Mouse (Mus musculus) ovary, postnatal 10 days (tissue): ENCODE data around the gene Olig2.
"Not testable (repeated sequence)": the region's sequence is repeated elsewhere in the genome, so short reads cannot be mapped to it uniquely, and the experiment has no call there.

Experiments
- DNase-seq: peaks from one replicate; pipeline ENCODE4 v3.0.0; 2022; ENCODE audit warnings: low spot score

Gene Olig2

GRCm38 (mm10) chr16:91226883-91227759 lies 1.9 kb downstream of the Olig2 start:
- DNase-seq: no peak

- no peak for DNase-seq
These were observed 2.4 kb downstream of the Olig2 start for GRCm38 (mm10) chr16:91227760-91228043.

- DNase-seq: no peak
These were observed 3.2 kb downstream of the Olig2 start for GRCm38 (mm10) chr16:91228238-91229071.

DNA sequence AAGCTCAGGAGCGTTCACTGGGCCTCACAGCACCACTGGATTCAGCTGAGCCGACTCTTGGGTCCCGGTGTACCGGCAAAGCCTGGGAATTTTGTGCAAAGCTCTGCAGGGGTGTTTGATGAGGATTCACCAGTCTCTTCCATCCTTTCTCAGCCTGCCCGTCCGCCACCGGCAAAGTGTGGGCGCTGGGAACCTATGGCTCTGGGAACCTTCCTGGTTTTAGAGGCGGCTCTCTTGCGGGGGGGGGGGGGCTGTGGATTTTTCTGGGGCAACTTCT lies 3.8 kb downstream of the Olig2 start:
- DNase-seq: no peak

GRCm38 (mm10) chr16:91229643-91230042 lies 4.4 kb downstream of the Olig2 start:
- DNase-seq: no peak

DNA sequence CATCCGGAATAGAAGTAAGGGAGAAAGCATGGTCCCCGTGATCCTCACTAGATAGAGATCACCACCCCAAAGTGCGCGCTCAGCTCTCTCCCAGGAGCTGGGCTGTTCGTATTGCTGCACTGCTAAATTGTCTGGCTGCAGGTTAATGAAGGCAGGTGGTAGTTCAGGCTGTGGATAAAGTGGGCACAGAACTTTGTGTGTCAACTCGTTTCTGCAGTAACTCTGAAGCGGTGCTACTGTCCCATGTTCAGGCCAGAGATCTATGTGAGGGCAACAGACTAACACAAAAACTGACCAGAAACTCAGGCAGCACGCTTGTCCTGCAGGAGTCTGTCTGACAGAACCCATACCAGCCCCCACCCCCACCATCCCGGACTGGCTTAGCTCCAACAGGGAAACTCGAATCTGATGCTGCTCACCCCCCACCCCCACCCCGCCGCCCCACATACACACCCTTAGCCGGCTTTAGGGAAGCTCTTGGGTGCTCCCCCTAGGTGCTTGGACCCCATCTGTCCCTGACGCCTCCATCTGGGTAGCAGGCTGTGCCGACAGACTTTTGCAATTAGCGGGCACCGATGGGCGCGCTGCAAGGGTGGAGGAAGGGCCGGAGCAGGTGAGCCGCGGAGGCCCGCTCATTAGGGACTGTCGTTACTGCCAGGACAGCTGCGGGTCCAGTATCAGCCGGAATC lies 6.7 kb downstream of the Olig2 start:
- DNase-seq: no peak

- no peak for DNase-seq
These were observed 7.4 kb downstream of the Olig2 start for GRCm38 (mm10) chr16:91232470-91233240.

GRCm38 (mm10) chr16:91233241-91233944 lies 8.1 kb downstream of the Olig2 start:
- no peak for DNase-seq

DNA sequence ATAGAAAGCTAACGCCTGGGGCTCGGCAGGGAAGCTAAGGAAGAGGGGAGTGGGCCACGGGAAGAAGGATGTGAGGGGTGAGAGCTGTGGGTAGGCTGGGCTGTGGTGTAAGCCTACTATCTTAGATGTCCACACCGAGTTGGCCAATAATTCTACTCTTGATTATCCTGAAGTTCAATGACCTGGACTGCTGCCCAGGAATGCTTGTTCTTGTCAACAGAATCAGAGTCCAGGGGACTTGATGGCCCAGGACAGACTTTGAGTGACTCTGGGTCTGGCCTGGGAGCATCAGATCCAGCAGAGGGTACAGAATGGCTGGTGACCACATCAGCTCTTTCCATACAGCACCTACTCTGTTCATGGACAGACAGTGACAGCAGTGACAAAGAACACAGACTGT lies 13.8 kb downstream of the Olig2 start:
- no peak for DNase-seq

DNA sequence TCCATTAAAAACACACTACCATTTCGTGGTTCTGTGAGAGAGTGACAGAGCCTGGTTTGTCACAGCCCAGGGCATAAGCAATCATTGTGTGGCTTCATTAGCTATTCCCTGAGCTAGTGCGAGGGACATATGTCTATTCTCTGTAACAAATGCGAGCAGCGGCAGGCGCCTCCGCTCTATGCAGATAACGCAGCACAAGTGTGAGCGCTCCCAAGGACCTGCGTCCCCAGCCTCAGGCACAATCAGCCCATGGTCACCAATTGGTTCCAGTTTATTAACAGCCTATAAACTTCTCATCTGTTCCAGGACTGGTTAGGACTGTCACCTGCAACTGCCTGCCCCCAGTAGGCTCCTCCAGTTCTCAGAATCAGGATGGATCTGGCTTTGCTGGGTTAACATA lies 21.0 kb downstream of the Olig2 start:
- no peak for DNase-seq

GRCm38 (mm10) chr16:91255419-91256164 lies 30.3 kb downstream of the Olig2 start:
- DNase-seq: not testable (repeated sequence)

GRCm38 (mm10) chr16:91258956-91259355 lies 33.7 kb downstream of the Olig2 start:
- DNase-seq: no peak

- DNase-seq: no peak
These were observed 35.6 kb downstream of the Olig2 start for GRCm38 (mm10) chr16:91260861-91261260.

DNA sequence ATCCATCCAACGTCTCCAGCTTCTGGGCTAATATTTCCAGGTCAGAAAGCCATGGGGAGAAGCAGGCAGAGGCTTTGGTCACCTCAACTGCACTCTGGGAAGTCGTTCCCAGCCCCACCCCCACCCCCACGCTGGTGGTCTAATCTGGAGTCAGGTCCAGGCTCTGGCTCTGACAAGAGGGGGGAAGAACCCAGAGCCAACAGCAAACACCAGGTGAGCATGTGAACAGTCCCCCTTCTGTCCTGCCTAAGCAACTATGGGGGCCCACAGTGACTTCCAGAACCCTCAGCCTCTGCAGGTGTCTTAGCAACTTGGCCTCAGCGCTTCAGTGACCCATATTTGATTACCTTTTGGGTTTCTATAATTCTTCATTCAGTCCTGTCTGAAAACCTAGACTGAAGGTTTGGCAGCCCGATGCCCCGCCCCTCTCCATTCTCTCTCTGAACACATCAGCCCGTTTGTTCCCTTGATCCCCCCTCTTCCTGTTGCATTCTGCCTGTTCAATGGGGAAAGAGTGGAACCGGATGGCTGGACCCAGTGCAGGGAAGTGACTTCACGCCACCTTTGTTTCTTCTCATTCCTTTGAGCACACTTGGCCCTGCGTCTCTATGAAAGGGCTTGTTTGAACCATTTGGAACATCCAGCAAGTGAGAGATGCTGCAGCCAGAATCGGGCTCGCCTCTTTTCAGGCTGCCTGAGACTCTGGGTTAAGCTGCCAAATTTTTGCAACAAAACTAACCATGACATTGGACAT lies 37.4 kb downstream of the Olig2 start:
- DNase-seq: no peak

DNA sequence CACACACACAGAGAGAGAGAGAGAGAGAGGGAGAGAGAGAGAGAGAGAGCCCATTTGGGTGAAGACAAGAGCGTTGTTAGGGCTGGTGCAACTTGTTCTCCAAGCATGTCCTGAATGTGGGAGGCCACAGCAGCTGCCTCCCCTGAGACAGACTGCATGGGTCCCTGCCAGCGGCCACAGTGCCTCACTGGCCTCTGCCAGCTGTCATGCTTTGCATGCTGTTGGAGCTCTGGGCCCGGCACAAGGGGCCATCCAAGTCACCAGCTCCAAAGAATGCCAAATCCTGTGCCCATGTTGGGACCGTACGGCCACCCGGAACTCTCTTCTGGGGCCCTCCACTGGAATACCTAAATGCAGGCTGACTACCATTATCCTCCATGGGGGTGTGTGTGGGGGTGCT lies 40.7 kb downstream of the Olig2 start:
- no peak for DNase-seq

- DNase-seq: no peak
These were observed 43.6 kb downstream of the Olig2 start for GRCm38 (mm10) chr16:91268724-91269452.

DNA sequence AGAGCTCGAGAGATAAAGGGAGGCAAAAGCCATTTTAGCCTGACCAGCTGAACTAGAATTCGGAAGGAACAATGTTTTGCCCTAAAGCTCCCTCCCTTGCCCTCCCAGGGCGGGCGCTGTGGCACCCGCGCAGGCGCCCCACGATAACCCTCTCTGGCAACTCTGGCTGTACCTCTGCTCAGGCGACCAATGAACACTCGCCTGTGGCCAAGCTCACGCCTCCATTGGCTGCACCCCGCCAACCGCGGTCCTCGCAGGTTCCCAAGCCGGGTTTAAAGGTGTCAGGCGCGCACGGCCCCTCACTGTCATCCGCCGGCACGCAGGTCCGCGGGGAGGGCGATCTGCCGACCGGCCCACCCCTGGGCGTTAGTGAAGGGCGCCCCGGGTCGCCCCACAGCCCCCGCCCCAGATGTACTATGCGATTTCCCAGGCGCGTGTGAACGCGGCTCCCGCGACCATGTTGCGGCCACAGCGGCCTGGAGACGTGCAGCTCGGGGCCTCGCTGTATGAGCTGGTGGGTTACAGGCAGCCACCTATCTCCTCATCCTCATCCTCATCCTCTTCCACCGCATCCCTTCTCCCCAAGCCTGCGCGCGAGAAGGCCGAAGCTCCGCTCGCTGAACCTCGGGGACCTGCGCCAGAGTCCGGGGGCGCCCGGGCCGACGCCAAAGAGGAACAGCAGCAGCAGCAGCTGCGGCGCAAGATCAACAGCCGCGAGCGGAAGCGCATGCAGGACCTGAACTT lies 44.4 kb downstream of the Olig2 start, which contains the start of gene Olig1:
TSS of gene Olig1 (plus strand) at position 305 of the 744 bp plus-strand sequence.
- DNase-seq: no peak

DNA sequence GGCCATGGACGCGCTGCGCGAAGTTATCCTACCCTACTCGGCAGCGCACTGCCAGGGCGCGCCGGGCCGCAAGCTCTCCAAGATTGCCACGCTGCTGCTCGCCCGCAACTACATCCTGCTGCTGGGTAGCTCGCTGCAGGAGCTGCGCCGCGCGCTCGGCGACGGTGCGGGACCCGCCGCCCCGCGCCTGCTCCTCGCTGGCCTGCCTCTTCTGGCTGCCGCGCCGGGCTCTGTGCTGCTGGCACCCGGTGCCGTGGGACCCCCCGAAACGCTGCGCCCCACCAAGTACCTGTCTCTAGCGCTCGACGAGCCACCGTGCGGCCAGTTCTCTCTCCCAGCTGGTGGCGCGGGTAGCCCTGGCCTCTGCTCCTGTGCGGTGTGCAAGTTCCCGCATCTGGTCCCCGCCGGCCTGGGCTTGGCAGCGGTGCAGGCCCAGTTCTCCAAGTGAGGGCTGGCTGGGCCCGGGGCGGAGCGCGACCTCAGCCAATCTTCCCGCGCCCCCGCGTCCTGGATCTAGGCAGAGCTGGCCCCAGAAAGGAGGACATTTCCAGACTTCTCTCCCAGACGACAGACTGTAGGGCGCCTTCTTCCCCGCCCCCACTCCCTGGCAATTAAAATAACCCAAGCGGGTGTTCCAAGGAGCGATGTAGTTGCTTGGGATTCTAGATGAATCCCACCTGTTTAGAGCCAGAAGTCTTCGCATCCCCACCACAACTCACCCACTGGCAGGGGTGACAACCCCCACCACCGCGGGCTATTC lies 45.1 kb downstream of the Olig2 start:
- no peak for DNase-seq
